Mouse (Mus musculus) myocyte (in vitro differentiated cells): Measurements from ENCODE around the gene Sap30bp. TPM values are rescaled to one million over a fixed set of nuclear protein-coding genes. Genes with fewer than 3 reads are reported as not detected.

Experiments
- H3K27me3 ChIP-seq: one replicate; pipeline ENCODE4 v1.6.1; 2011; ENCODE audit not compliant: control insufficient read depth, insufficient read depth, insufficient read length
- H3K36me3 ChIP-seq: one replicate; pipeline ENCODE4 v1.6.1; 2011; ENCODE audit not compliant: control insufficient read depth, insufficient read depth
- H3K4me2 ChIP-seq: one replicate; pipeline ENCODE4 v1.6.1; 2011; ENCODE audit warnings: low read depth, control low read depth
- H3K4me3 ChIP-seq: one replicate; pipeline ENCODE4 v1.5.1; 2011; ENCODE audit warnings: mild to moderate bottlenecking, control low read depth, moderate library complexity
- H3K79me2 ChIP-seq: one replicate; pipeline ENCODE4 v1.6.1; 2011; ENCODE audit not compliant: control insufficient read depth, insufficient read depth
- H3ac ChIP-seq: one replicate; pipeline ENCODE4 v1.6.1; 2011; ENCODE audit not compliant: control insufficient read depth, insufficient read length
- CEBPB ChIP-seq: IDR thresholded peaks from 2 replicates; pipeline ENCODE4 v1.6.1; 2011; ENCODE audit warnings: mild to moderate bottlenecking, moderate library complexity; ENCODE audit not compliant: poor library complexity, insufficient read depth, severe bottlenecking
- E2F4 ChIP-seq: IDR thresholded peaks from one replicate; pipeline ENCODE4 v1.6.1; 2011; ENCODE audit warnings: mild to moderate bottlenecking, control low read depth, moderate library complexity; ENCODE audit not compliant: insufficient read depth
- MAX ChIP-seq: IDR thresholded peaks from one replicate; pipeline ENCODE4 v1.6.1; 2011; ENCODE audit warnings: low read depth, mild to moderate bottlenecking, control low read depth
- MYOD1 ChIP-seq, 3 experiments: IDR thresholded peaks; one replicate each; pipeline ENCODE4 v1.6.1; 2011; ENCODE audit warnings: control low read depth in 2 of 3, low read depth in 2 of 3, mild to moderate bottlenecking in 2 of 3, moderate library complexity in 1 of 3; ENCODE audit not compliant: insufficient read length in 2 of 3, control insufficient read depth in 1 of 3
- MYOG ChIP-seq, 3 experiments: IDR thresholded peaks; one replicate each; pipeline ENCODE4 v1.6.1; 2011; ENCODE audit warnings: control low read depth in 2 of 3, low read depth in 2 of 3, mild to moderate bottlenecking in 2 of 3; ENCODE audit not compliant: insufficient read length in 2 of 3, control insufficient read depth in 1 of 3, insufficient read depth in 1 of 3
- POLR2A ChIP-seq: IDR thresholded peaks from one replicate; pipeline ENCODE4 v1.6.1; 2011; ENCODE audit warnings: low read depth, mild to moderate bottlenecking, control low read depth, moderate library complexity; ENCODE audit not compliant: insufficient read length
- POLR2AphosphoS2 ChIP-seq: IDR thresholded peaks from one replicate; pipeline ENCODE4 v1.6.1; 2011; ENCODE audit warnings: low read depth, control low read depth; ENCODE audit not compliant: insufficient read length
- REST ChIP-seq: IDR thresholded peaks from one replicate; pipeline ENCODE4 v1.6.1; 2011; ENCODE audit warnings: mild to moderate bottlenecking, control low read depth, moderate library complexity; ENCODE audit not compliant: insufficient read depth, insufficient read length
- SRF ChIP-seq: IDR thresholded peaks from one replicate; pipeline ENCODE4 v1.6.1; 2011; ENCODE audit warnings: low read depth; ENCODE audit not compliant: control insufficient read depth, insufficient read length
- TCF12 ChIP-seq: IDR thresholded peaks from one replicate; pipeline ENCODE4 v1.6.1; 2011; ENCODE audit warnings: mild to moderate bottlenecking, control low read depth; ENCODE audit not compliant: poor library complexity, insufficient read depth, severe bottlenecking
- TCF3 ChIP-seq: IDR thresholded peaks from one replicate; pipeline ENCODE4 v1.6.1; 2011; ENCODE audit warnings: low read depth, control low read depth; ENCODE audit not compliant: insufficient read length
- USF1 ChIP-seq: IDR thresholded peaks from one replicate; pipeline ENCODE4 v1.6.1; 2011; ENCODE audit warnings: low read depth, mild to moderate bottlenecking, control low read depth, moderate library complexity
- polyA plus RNA-seq: library from polyadenylated mRNA; unstranded; fragments of >200 nt; fragmentation: generic; extraction: Trizol; gene quantifications from one replicate; pipeline ENCODE4 v1.2.1, GENCODE M21; 2012; ENCODE audit warnings: missing spikeins

The Sap30bp gene
- polyA plus RNA-seq, 1 experiment: 84.9 TPM

DNA sequence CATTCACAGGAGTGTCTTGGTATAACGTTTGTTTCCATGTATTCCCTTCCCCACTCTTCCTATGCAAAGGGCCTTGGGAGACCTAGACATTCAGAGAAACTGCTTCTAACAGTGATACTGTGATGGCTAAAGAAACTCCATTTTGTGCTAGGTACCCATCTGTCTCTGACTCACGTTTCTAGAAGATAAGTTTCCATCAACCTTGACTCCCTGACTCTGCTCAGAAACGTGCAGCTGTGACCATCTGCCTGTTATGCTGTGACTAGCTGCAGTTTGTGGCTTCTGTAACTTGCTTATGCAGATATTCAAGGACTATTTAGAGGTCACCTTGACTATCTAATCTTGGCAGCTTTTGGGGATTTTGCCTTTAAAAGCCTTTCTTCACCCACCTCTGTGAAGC, 1.8 kb upstream of the Sap30bp start:
- Histone ChIP-seq H3ac (no peak overlapping the region), H3K27me3 (no peaks in the 10 kb centered on the region), H3K79me2 (peaks cover 38% of the 10 kb centered on the region), H3K4me2 (no peak overlapping the region), H3K4me3 (no peak overlapping the region), H3K36me3 (peaks cover 14% of the 10 kb centered on the region)
- TF ChIP-seq POLR2AphosphoS2: no peak
- no peak for TF ChIP-seq E2F4
- no peak for TF ChIP-seq TCF3
- no peak for TF ChIP-seq MYOD1 (IDR thresholded peaks at IDR 0.05; ENCODE audit: control insufficient read depth in 1 of 3, insufficient read length in 2 of 3, low read depth in 2 of 3)
- no peak for TF ChIP-seq MAX
- TF ChIP-seq POLR2A: no peak
- no peak for TF ChIP-seq REST
- no peak for TF ChIP-seq USF1
- no peak for TF ChIP-seq CEBPB
- TF ChIP-seq MYOG (IDR thresholded peaks at IDR 0.05; ENCODE audit: control insufficient read depth in 1 of 3, insufficient read depth in 1 of 3, insufficient read length in 2 of 3, low read depth in 2 of 3): no peak
- TF ChIP-seq SRF: no peak
- TF ChIP-seq TCF12: no peak

DNA sequence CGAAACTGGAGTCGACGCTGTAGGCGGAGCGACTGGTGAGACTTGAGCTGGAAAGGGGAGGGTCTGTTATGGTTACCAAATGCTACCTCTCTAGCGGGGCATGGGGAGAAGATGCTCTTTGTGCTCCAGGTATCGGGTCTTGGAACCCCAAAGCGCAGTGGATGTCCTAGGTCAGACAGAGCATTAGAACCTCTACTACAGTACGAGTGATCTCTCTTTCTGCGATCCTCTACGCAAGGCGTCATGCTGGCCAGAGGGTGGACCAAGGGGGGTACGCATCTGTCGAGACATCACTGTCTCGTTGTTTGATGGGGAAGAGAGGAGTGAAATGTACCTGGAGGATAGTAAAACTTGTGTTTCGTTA, 647 bp downstream of the Sap30bp start:
- peaks cover 48% of the 10 kb centered on the region for H3K79me2 ChIP-seq
- peaks cover 23% of the 10 kb centered on the region for H3K36me3 ChIP-seq
- H3K4me3 ChIP-seq: peak overlapping the region; percentile 79
- no peaks in the 10 kb centered on the region for H3K27me3 ChIP-seq
- TF ChIP-seq MAX: no peak
- TF ChIP-seq E2F4: no peak
- TF ChIP-seq USF1: no peak
- no peak for TF ChIP-seq SRF
- no peak for TF ChIP-seq TCF3
- no peak for TF ChIP-seq MYOG (IDR thresholded peaks at IDR 0.05; ENCODE audit: control insufficient read depth in 1 of 3, insufficient read depth in 1 of 3, insufficient read length in 2 of 3, low read depth in 2 of 3)
- no peak for TF ChIP-seq POLR2AphosphoS2
- no peak for TF ChIP-seq REST
- TF ChIP-seq CEBPB: no peak
- no peak for TF ChIP-seq MYOD1 (IDR thresholded peaks at IDR 0.05; ENCODE audit: control insufficient read depth in 1 of 3, insufficient read length in 2 of 3, low read depth in 2 of 3)
- TF ChIP-seq POLR2A: no peak
- TF ChIP-seq TCF12: no peak
- H3K4me2 ChIP-seq: peak overlapping the region; percentile 85
- H3ac ChIP-seq: peak overlapping the region; percentile 8

DNA sequence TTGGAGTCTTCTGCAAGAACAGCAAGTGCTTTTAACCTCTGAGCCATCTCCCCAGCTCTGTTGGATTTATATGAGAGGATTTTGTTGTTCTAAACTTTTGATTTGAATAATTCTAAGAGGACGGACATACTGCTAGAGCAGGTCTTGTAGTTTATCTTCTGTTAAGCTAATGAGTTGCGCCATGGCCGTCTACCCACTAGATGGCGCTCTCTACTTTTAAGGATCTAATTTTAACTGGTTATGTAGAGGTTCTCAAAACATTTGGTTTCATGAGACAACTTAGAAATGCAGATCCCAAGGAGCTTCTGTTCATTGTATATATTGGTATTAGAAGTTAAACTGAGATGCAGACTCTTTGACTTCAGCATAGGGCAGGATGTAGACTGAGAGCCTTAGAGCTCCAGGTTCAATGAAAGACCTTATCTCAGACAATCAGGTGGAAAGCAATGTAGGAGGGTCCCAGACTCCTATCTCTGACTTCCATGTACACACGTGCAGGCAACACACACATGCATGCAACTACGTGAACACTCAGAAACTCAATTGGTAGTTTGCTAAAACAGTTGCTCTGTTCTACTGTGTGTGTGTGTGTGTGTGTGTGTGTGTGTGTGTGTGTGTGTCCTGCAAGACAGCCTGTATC, 6.7 kb downstream of the Sap30bp start:
- no peak for TF ChIP-seq SRF
- no peak for TF ChIP-seq E2F4
- TF ChIP-seq MAX: no peak
- no peak for TF ChIP-seq REST
- TF ChIP-seq POLR2A: no peak
- no peak for TF ChIP-seq POLR2AphosphoS2
- no peak for TF ChIP-seq TCF12
- TF ChIP-seq MYOG (IDR thresholded peaks at IDR 0.05; ENCODE audit: control insufficient read depth in 1 of 3, insufficient read depth in 1 of 3, insufficient read length in 2 of 3, low read depth in 2 of 3): no peak
- TF ChIP-seq USF1: no peak
- no peak for TF ChIP-seq MYOD1 (IDR thresholded peaks at IDR 0.05; ENCODE audit: control insufficient read depth in 1 of 3, insufficient read length in 2 of 3, low read depth in 2 of 3)
- TF ChIP-seq TCF3: no peak
- no peak for TF ChIP-seq CEBPB
- no peak overlapping the region for H3ac ChIP-seq
- H3K4me3 ChIP-seq: no peak overlapping the region
- no peaks in the 10 kb centered on the region for H3K27me3 ChIP-seq
- peaks cover 36% of the 10 kb centered on the region for H3K36me3 ChIP-seq
- H3K79me2 ChIP-seq: peaks cover 24% of the 10 kb centered on the region
- no peak overlapping the region for H3K4me2 ChIP-seq

DNA sequence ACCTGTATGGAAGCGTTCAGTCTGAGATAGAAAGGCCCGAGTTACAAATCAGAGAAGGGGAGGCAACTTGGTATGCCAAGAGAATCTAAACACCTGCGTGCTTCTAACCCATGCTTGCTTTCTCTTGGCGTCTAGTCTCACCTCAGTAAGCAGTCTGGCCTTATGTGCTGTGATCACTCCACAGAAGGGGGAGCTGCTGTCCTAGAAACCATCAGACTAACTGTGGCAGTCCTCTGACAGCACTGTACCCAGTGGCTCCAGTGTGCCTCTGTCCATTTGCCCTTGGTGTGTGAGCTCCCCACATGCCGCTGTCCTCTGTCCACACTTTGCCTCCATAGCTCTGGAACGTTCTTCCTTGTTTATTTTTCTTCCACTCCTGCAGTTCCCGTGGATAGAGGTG, 8.9 kb downstream of the Sap30bp start:
- Histone ChIP-seq H3ac (no peak overlapping the region), H3K79me2 (peaks cover 3% of the 10 kb centered on the region), H3K27me3 (no peaks in the 10 kb centered on the region), H3K36me3 (peaks cover 28% of the 10 kb centered on the region), H3K4me2 (no peak overlapping the region), H3K4me3 (no peak overlapping the region)
- TF ChIP-seq USF1 (no peak), POLR2A (no peak), MAX (no peak), MYOG (IDR thresholded peaks at IDR 0.05; ENCODE audit: control insufficient read depth in 1 of 3, insufficient read depth in 1 of 3, insufficient read length in 2 of 3, low read depth in 2 of 3) (no peak), MYOD1 (IDR thresholded peaks at IDR 0.05; ENCODE audit: control insufficient read depth in 1 of 3, insufficient read length in 2 of 3, low read depth in 2 of 3) (no peak), TCF12 (no peak), SRF (no peak), E2F4 (no peak), TCF3 (no peak), REST (no peak), POLR2AphosphoS2 (no peak), CEBPB (no peak)
